Mouse (Mus musculus) liver, postnatal 0 days (tissue): ENCODE results near the gene Kdm4b. TPM values are rescaled to one million over a fixed set of nuclear protein-coding genes. Genes with fewer than 3 reads are reported as not detected.

Experiments
- ATAC-seq: fragments of 200-750 bp; cut with Nextera tagmentation; 2 replicates; pipeline ENCODE4 v1.8.0; 2017; ENCODE audit warnings: mild to moderate bottlenecking, moderate library complexity
- DNase-seq: peaks from one replicate; pipeline ENCODE4 v3.0.0-alpha.2; 2016
- H3K27ac ChIP-seq: fragments of 300-500 bp; sonication (generic); 2 replicates; pipeline ENCODE4 v1.5.1; 2014; ENCODE audit warnings: antibody characterized with exemption, moderate library complexity, mild to moderate bottlenecking, low read depth
- H3K27me3 ChIP-seq: fragments of 300-500 bp; sonication (generic); 2 replicates; pipeline ENCODE4 v1.6.1; 2014; ENCODE audit warnings: low read length, control low read depth, mixed read lengths; ENCODE audit not compliant: insufficient read depth
- H3K36me3 ChIP-seq: fragments of 300-500 bp; sonication (generic); replicated peaks from 2 replicates; pipeline ENCODE4 v1.6.1; 2014; ENCODE audit warnings: mild to moderate bottlenecking, control low read depth, low read length, moderate library complexity, mixed read lengths; ENCODE audit not compliant: insufficient read depth
- H3K4me1 ChIP-seq: fragments of 300-500 bp; sonication (generic); 2 replicates; pipeline ENCODE4 v1.6.1; 2014; ENCODE audit warnings: antibody characterized with exemption, mild to moderate bottlenecking, control low read depth; ENCODE audit not compliant: insufficient read depth
- H3K4me2 ChIP-seq: fragments of 300-500 bp; sonication (generic); 2 replicates; pipeline ENCODE4 v1.6.1; 2014; ENCODE audit warnings: low read depth, mild to moderate bottlenecking, low read length, moderate library complexity, mixed read lengths
- H3K4me3 ChIP-seq: fragments of 300-500 bp; sonication (generic); 2 replicates; pipeline ENCODE4 v1.5.1; 2014; ENCODE audit warnings: low read depth, low read length
- H3K9ac ChIP-seq: fragments of 300-500 bp; sonication (generic); replicated peaks from 2 replicates; pipeline ENCODE4 v1.6.1; 2014; ENCODE audit warnings: mild to moderate bottlenecking, moderate library complexity
- H3K9me3 ChIP-seq: fragments of 300-500 bp; sonication (generic); 2 replicates; pipeline ENCODE4 v1.6.1; 2016; ENCODE audit warnings: mild to moderate bottlenecking, control low read depth, low read length, mixed read lengths
- CTCF ChIP-seq: sonication (generic); IDR thresholded peaks from 2 replicates; pipeline ENCODE4 v1.5.1; 2016; ENCODE audit warnings: antibody characterized with exemption, low read depth
- EP300 ChIP-seq: IDR thresholded peaks from 2 replicates; pipeline ENCODE4 v1.6.1; 2016; ENCODE audit warnings: antibody characterized with exemption, low read depth, mild to moderate bottlenecking
- WGBS: fragments of 180-500 bp; shearing (Covaris S2); extraction: QIAGEN DNeasy Blood & Tissue Kit; methylation state at CpG from one replicate; pipeline ENCODE4 v1.1.7; 2014; ENCODE audit not compliant: insufficient replicate concordance; 5-methylcytosine and 5-hydroxymethylcytosine counted together
- polyA plus RNA-seq: library from polyadenylated mRNA; unstranded; fragments of >200 nt; fragmentation: Nextera tagmentation; extraction: Ambion mirVana; gene quantifications from 2 replicates; pipeline ENCODE4 v1.2.1, GENCODE M21; 2015

Kdm4b gene
- polyA plus RNA-seq, 1 experiment from 2014 or later = 5.8 TPM

GRCm38 (mm10) chr17:56309191-56309945 lies 16.5 kb upstream of the Kdm4b start:
- ATAC-seq (peak; percentile 39), DNase-seq (no peak)
- Histone ChIP-seq H3K4me1 (peaks cover 27% of the 10 kb centered on the region), H3K4me2 (no peak overlapping the region), H3K36me3 (peaks cover 74% of the 10 kb centered on the region), H3K4me3 (no peak overlapping the region), H3K27me3 (no peaks in the 10 kb centered on the region), H3K9ac (no peak overlapping the region), H3K9me3 (no peaks in the 10 kb centered on the region), H3K27ac (peak overlapping the region; percentile 50)
- no peak for TF ChIP-seq EP300
- TF ChIP-seq CTCF = no peak
- WGBS = 87% methylated on average over 15 of the region's 15 CpGs

DNA sequence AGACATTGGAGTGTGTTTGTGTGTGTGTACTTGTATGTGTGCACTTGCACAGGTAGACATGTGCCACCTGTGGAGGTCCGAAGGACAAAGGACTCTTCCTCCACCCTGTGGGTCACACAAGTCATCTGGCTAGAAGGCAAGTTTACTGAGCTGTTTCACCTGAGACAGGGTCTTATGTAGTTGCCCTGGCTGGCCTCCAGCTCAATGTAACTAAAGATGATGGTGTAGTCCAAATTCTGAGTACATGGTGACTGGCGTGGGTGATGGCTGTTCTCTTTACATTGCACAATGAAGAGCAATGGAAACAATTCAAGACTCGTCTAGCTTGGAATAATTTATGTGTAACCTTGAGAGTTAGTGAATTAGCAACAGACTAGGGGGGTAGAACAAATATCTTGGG lies 1.4 kb upstream of the Kdm4b start:
- no peaks in the 10 kb centered on the region for H3K27me3 ChIP-seq
- 67% methylated on average over 3 of the region's 3 CpGs for WGBS
- ATAC-seq = no peak
- H3K9me3 ChIP-seq = no peaks in the 10 kb centered on the region
- H3K4me2 ChIP-seq = no peak overlapping the region
- DNase-seq = no peak
- H3K36me3 ChIP-seq = peaks cover 27% of the 10 kb centered on the region
- H3K4me1 ChIP-seq = peaks cover 32% of the 10 kb centered on the region
- no peak overlapping the region for H3K4me3 ChIP-seq
- no peak overlapping the region for H3K27ac ChIP-seq
- H3K9ac ChIP-seq = no peak overlapping the region
- TF ChIP-seq CTCF (no peak), EP300 (no peak)

GRCm38 (mm10) chr17:56326153-56327147 lies 588 bp downstream of the Kdm4b start:
- peak; percentile 45 for ATAC-seq
- H3K27ac ChIP-seq = peak overlapping the region; percentile 97
- peaks cover 12% of the 10 kb centered on the region for H3K36me3 ChIP-seq
- TF ChIP-seq CTCF (no peak), EP300 (no peak)
- H3K4me1 ChIP-seq = peaks cover 49% of the 10 kb centered on the region
- peak overlapping the region; percentile 97 for H3K4me2 ChIP-seq
- H3K9ac ChIP-seq = peak overlapping the region; percentile 87
- H3K27me3 ChIP-seq = no peaks in the 10 kb centered on the region
- H3K9me3 ChIP-seq = no peaks in the 10 kb centered on the region
- WGBS = 5% methylated on average over 61 of the region's 67 CpGs
- no peak for DNase-seq
- peak overlapping the region; percentile 78 for H3K4me3 ChIP-seq

DNA sequence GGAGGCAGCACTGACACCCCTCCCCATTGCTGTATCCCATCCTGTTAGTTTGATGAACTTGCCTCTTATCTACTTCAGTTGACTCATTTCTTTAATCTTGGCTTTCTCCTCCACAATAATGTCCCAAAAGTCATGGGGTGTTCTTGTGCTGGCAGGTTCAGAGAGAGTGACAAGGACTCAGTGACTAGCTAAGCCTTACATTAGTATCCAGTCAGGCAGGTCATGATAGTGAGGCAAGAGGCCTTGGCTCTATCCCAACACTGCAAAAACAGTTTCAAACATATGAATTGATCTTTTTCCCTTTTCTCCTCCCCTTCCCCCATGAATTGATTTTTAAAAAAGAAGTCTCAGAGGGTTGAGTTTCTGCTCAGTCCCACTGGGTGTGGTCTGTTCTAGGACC lies 3.4 kb downstream of the Kdm4b start:
- TF ChIP-seq EP300 (no peak), CTCF (no peak)
- H3K36me3 ChIP-seq = no peaks in the 10 kb centered on the region
- no peaks in the 10 kb centered on the region for H3K9me3 ChIP-seq
- H3K27me3 ChIP-seq = no peaks in the 10 kb centered on the region
- H3K9ac ChIP-seq = no peak overlapping the region
- no peak for ATAC-seq
- H3K4me3 ChIP-seq = no peak overlapping the region
- peak; percentile 50 for DNase-seq
- H3K4me1 ChIP-seq = peaks cover 53% of the 10 kb centered on the region
- peak overlapping the region; percentile 19; the same call in 1 of the 2 replicates for H3K27ac ChIP-seq
- H3K4me2 ChIP-seq = no peak overlapping the region

GRCm38 (mm10) chr17:56330345-56330744 lies 4.5 kb downstream of the Kdm4b start:
- ATAC-seq (no peak), DNase-seq (no peak)
- H3K4me3 ChIP-seq = no peak overlapping the region
- whole genome bisulfite sequencing = 72% methylated on average over 3 of the region's 3 CpGs
- H3K36me3 ChIP-seq = no peaks in the 10 kb centered on the region
- no peaks in the 10 kb centered on the region for H3K9me3 ChIP-seq
- no peak overlapping the region for H3K4me2 ChIP-seq
- H3K9ac ChIP-seq = no peak overlapping the region
- no peaks in the 10 kb centered on the region for H3K27me3 ChIP-seq
- H3K4me1 ChIP-seq = peaks cover 47% of the 10 kb centered on the region
- no peak overlapping the region for H3K27ac ChIP-seq
- no peak for TF ChIP-seq EP300
- TF ChIP-seq CTCF = peak; percentile 26; the same call in 1 of the 2 replicates

DNA sequence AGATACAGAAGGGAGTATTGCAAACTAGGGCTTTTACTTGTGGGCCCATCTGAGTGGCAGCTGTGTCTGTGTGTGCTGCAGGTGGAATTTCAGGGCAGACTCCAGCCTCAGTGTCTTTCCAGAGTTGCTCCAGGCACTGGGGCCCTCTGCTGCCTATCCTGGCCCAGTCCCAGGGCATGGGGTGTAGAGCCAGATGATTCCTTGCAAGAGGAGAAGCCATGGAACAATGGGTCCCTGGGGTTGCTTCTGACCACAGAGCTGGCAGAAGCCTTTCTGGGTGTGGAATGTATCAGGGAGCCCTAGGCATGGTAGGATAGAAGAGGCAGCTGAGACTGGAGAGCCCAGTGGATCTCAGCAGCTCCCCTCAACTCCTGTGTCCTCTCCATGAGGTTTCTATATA lies 5.4 kb downstream of the Kdm4b start:
- Histone ChIP-seq H3K9ac (no peak overlapping the region), H3K4me1 (peaks cover 46% of the 10 kb centered on the region), H3K27me3 (no peaks in the 10 kb centered on the region), H3K9me3 (no peaks in the 10 kb centered on the region), H3K4me2 (no peak overlapping the region), H3K27ac (no peak overlapping the region), H3K4me3 (no peak overlapping the region), H3K36me3 (no peaks in the 10 kb centered on the region)
- ATAC-seq (no peak), DNase-seq (no peak)
- TF ChIP-seq EP300 (no peak), CTCF (no peak)
